In the genomic region with DNA sequence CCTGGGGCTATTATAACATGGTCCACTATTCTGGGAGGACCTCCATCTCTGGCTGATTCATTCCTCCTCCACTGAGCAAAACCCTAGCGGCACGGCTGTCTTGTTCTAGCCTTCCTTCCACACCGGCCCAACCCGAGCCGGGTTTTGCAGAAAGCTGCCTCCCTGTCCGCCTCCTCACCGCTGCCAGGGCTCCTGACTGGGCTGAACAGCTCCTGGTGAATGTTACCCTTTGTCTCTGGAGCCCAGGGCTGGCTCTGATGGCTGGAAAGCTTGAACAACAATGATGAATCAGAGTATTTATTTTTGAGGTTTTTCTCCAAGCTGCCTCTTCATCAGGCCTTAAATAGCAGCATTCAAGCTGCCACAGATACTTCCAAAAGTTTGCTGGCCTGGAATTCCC, we compare ENCODE assay signal across 8 mouse cellular contexts.
DNase-seq lines count a peak whose midpoint lies in the region; ATAC-seq lines count a peak whose summit lies in the region.

No protein-coding gene starts in this region.

- no peak overlapping the region for H3K4me2 ChIP-seq in liver, embryonic 11.5 days
- H3K4me2 ChIP-seq in neural tube, embryonic 15.5 days, result no peak overlapping the region

- peak; percentile 16 for DNase-seq in liver
- DNase-seq in liver, embryonic 11.5 days (ENCODE audit: low spot score), result no peak
- DNase-seq in embryonic facial prominence, embryonic 10.5 days (ENCODE audit: low spot score), result peak; percentile 63
- DNase-seq in heart, adult 18-20 months, result peak; percentile 60 to 65
- peak; percentile 62 for DNase-seq in layer of hippocampus, adult 9-10 months (ENCODE audit: low spot score)
- no peak for DNase-seq in adrenal gland, adult 2 months
- no peak for DNase-seq in thymus, postnatal 14 days

- H3K4me3 ChIP-seq in liver, embryonic 11.5 days (ENCODE audit: low read depth, low read length), result no peak overlapping the region
- H3K4me3 ChIP-seq in embryonic facial prominence, embryonic 10.5 days, result no peak overlapping the region
- no peak overlapping the region for H3K4me3 ChIP-seq in neural tube, embryonic 15.5 days (replicated peaks)

- no peaks in the 10 kb centered on the region for H3K36me3 ChIP-seq in liver, embryonic 11.5 days (ENCODE audit: control insufficient read depth, insufficient read depth, low read length)
- H3K36me3 ChIP-seq in embryonic facial prominence, embryonic 10.5 days (replicated peaks), result no peaks in the 10 kb centered on the region
- no peaks in the 10 kb centered on the region for H3K36me3 ChIP-seq in neural tube, embryonic 15.5 days

- WGBS in liver, embryonic 11.5 days, result 73% methylated on average over 7 of the region's 7 CpGs
- 27% methylated on average over 7 of the region's 7 CpGs for WGBS in embryonic facial prominence, embryonic 10.5 days
- WGBS in neural tube, embryonic 15.5 days, result 43% methylated on average over 7 of the region's 7 CpGs

- H3K27me3 ChIP-seq in liver, embryonic 11.5 days (replicated peaks; ENCODE audit: control insufficient read depth, insufficient read depth, low read length), result 0 out of 2 replicates have a peak, but pooled peaks cover 3% of the 10 kb centered on the region
- H3K27me3 ChIP-seq in embryonic facial prominence, embryonic 10.5 days (replicated peaks; ENCODE audit: low read depth, poor library complexity, severe bottlenecking), result no peaks in the 10 kb centered on the region
- no peaks in the 10 kb centered on the region for H3K27me3 ChIP-seq in neural tube, embryonic 15.5 days (replicated peaks)

- H3K9me3 ChIP-seq in liver, embryonic 11.5 days (ENCODE audit: control insufficient read depth, low read length), result no peaks in the 10 kb centered on the region
- H3K9me3 ChIP-seq in embryonic facial prominence, embryonic 10.5 days, result no peaks in the 10 kb centered on the region
- no peaks in the 10 kb centered on the region for H3K9me3 ChIP-seq in neural tube, embryonic 15.5 days (replicated peaks)

- ATAC-seq in liver, embryonic 11.5 days (replicated peaks; ENCODE audit: low FRiP score), result no peak
- ATAC-seq in neural tube, embryonic 15.5 days (ENCODE audit: low FRiP score), result 0 out of 2 replicates have a peak, but pooled peaks have one; percentile 26

- H3K27ac ChIP-seq in liver, embryonic 11.5 days (ENCODE audit: low read depth, low read length), result no peak overlapping the region
- H3K27ac ChIP-seq in embryonic facial prominence, embryonic 10.5 days (replicated peaks), result peak overlapping the region; percentile 60
- peak overlapping the region; percentile 51; the same call in 1 of the 2 replicates for H3K27ac ChIP-seq in neural tube, embryonic 15.5 days (replicated peaks)

- H3K9ac ChIP-seq in liver, embryonic 11.5 days (ENCODE audit: low read depth, low read length), result no peak overlapping the region
- no peak overlapping the region for H3K9ac ChIP-seq in neural tube, embryonic 15.5 days (replicated peaks)

- peaks cover 33% of the 10 kb centered on the region for H3K4me1 ChIP-seq in liver, embryonic 11.5 days (replicated peaks; ENCODE audit: control insufficient read depth, insufficient read depth, low read length)
- H3K4me1 ChIP-seq in embryonic facial prominence, embryonic 10.5 days, result peaks cover 46% of the 10 kb centered on the region
- peaks cover 52% of the 10 kb centered on the region for H3K4me1 ChIP-seq in neural tube, embryonic 15.5 days

Comparison
In these comparisons a context has a peak if more than half of its experiments do, and no peak if none do; other contexts are left out.
1. DNase-seq: peak in liver (single experiment), embryonic facial prominence, embryonic 10.5 days (single experiment), heart, adult 18-20 months (2 of 2) and layer of hippocampus, adult 9-10 months (single experiment); none in liver, embryonic 11.5 days (single experiment), adrenal gland, adult 2 months (single experiment) and thymus, postnatal 14 days (single experiment).